Mouse (Mus musculus): ENCODE measurements around the gene Gpd1.

DNA sequence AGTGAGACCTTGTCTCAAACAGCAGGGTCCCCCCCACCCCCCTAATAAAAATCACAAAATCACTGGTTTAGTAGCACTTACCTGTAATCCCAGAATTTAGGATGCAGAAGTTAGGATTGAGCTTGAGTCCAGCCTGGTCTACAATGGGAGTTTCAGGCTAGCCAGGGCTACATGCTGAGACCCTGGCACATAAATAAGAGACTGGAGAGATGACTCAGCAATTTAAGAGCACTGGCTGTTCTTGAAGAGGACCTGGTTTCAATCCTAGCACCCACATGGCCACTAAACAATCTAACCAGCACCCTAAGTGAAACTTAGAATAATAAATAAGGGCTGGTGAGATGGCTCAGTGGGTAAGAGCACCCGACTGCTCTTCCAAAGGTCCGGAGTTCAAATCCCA, 13.9 kb downstream of the Gpd1 start:
- TF ChIP-seq CTCF (IDR thresholded peaks at IDR 0.05; ENCODE audit: borderline replicate concordance, extremely low read depth, insufficient read depth, insufficient read length) = no peak
- no peak for TF ChIP-seq POLR2A (IDR thresholded peaks at IDR 0.05; ENCODE audit: borderline replicate concordance, extremely low read depth, insufficient read depth, insufficient read length, poor library complexity, severe bottlenecking)

Measured in brain, embryonic 14.5 days (tissue).